Mouse (Mus musculus) neutrophil, adult 5-6 weeks (primary cell): ENCODE data around the gene Gal3st2. TPM values are rescaled to one million over a fixed set of nuclear protein-coding genes. Genes with fewer than 3 reads are reported as not detected.

Source experiments
- total RNA-seq: library from RNA; stranded (forward); fragments of 200-1000 nt; gene quantifications from 2 replicates; pipeline ENCODE4 v1.2.3, GENCODE M21; 2017

The Gal3st2 gene
- total RNA-seq, 1 experiment from 2014 or later: not detected

Other genes starting within 250 kb of the Gal3st2 start
- gene Stk25, start 202.6 kb upstream of the Gal3st2 start, total RNA-seq: 50.2 and 53.4 TPM in 2 replicates
- not detected in 2 replicates for gene Bok, start 175.6 kb upstream of the Gal3st2 start, total RNA-seq
- gene Atg4b, start 109.8 kb upstream of the Gal3st2 start, total RNA-seq: 50.0 and 57.3 TPM in 2 replicates
- gene Thap4, start 106.4 kb upstream of the Gal3st2 start, total RNA-seq: 10.9 and 12.8 TPM in 2 replicates
- gene Dtymk, start 59.4 kb upstream of the Gal3st2 start, total RNA-seq: 36.5 and 48.5 TPM in 2 replicates
- gene Ing5, start 57.3 kb upstream of the Gal3st2 start, total RNA-seq: 25.2 and 30.5 TPM in 2 replicates
- 35.4 and 40.1 TPM in 2 replicates for gene D2hgdh, start 36.4 kb upstream of the Gal3st2 start, total RNA-seq
- not detected in 2 replicates for gene Gal3st2b, start 57.0 kb downstream of the Gal3st2 start, total RNA-seq
- gene Gal3st2c, start 129.2 kb downstream of the Gal3st2 start, total RNA-seq: not detected in 2 replicates
- not detected in 2 replicates for gene Neu4, start 159.1 kb downstream of the Gal3st2 start, total RNA-seq
- 0.35 TPM in 1 of 2 replicates, not detected in the other for gene Pdcd1, start 191.2 kb downstream of the Gal3st2 start, total RNA-seq